Mouse (Mus musculus) gonadal fat pad, adult 2 months (tissue): ENCODE data around the gene Dnase1l3. TPM values are rescaled to one million over a fixed set of nuclear protein-coding genes. Genes with fewer than 3 reads are reported as not detected.

Source experiments
- DNase-seq: peaks from one replicate; pipeline ENCODE4 v3.0.0-alpha.2; 2012; ENCODE audit warnings: low read depth
- polyA plus RNA-seq: library from polyadenylated mRNA; depleted of rRNA; stranded (reverse); fragments of >200 nt; gene quantifications from 2 replicates; pipeline ENCODE4 v1.2.3, GENCODE M21; 2012; rRNA removed

Dnase1l3 gene
- polyA plus RNA-seq, result 1.4 and 2.1 TPM in 2 replicates

DNA sequence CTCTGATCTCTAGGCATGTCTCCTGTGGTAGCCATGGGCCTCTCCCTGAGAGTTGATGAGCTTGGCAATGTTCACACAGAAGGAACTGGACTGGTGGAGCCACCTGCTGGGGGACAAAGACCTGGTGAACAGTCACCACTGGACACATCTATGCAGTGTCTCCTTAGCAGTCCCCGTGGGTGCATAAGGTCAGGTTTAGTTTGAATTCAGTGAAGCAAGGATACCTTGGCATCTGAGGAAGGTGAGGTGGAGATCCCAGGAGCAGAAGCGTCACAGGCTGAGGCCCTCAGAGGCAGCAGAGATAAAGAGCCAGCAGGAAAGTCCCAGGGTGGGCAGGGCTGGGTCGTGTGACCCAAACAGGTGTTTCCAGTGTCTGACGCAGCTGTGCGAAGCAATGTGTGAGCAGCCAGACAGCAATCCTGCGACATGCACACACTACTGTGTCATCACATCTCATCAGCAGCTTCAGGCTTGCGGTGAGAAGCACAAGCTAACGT is at the start of gene Dnase1l3:
TSS of gene Dnase1l3 (minus strand) at position 303 of the 497 bp plus-strand sequence.
- DNase-seq, result no peak

GRCm38 (mm10) chr14:8042577-8042976 is 48.2 kb upstream of the Dnase1l3 start:
- no peak for DNase-seq

DNA sequence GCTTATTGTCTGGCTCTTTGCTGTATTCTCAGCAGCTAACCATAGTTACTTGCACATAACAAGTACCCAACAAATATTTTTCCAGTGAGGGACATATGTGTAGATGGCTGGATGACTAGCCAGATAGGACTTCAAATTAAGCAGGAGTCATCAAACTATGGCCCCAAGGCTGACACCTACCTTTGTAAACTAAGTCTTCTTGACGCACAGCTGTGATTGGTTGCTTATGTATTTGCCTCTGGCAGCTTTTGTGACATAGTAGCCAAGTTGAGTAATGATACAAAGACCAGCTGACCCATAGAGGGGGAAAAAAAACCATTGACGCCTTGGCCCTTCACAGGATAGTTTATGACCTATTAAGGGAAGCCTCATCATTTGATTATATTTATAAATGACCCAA is 47.7 kb upstream of the Dnase1l3 start:
- no peak for DNase-seq

DNA sequence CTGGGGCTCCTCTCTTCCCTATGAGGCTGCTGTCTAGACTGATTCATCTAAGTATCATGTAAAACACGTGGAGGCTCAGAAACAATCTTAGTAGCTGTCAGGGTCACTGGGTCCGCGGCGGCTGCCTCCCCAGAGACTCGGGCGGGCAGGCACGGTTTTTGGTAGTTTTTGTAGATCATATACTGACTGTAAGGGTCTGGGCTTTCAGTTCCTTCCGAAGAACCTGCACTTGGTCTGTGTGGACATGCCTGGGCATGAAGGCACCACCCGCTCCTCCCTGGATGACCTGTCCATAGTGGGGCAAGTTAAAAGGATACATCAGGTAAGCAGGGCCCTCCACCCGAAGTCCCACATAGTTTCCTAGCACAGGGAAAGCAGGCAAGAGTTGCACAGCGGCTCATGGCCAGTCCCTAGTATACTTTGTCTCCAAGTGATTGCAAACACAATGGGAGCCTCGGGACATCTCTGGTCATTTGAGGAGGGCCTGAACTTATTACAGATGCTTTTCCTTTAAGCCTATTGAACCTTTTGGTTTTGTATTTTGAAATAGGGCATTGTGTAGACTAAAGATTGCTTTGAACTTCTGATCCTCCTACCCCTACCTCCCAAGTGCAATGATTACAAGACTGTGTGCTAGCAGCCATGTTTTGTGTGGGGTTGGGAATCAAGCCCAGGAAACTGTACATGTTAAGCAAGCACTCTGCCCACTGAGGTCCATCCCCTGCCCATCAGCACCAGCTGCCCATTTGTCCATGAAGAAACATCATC is 46.7 kb upstream of the Dnase1l3 start:
- peak; percentile 91 for DNase-seq

GRCm38 (mm10) chr14:8040179-8040578 is 45.8 kb upstream of the Dnase1l3 start:
- DNase-seq, result no peak

DNA sequence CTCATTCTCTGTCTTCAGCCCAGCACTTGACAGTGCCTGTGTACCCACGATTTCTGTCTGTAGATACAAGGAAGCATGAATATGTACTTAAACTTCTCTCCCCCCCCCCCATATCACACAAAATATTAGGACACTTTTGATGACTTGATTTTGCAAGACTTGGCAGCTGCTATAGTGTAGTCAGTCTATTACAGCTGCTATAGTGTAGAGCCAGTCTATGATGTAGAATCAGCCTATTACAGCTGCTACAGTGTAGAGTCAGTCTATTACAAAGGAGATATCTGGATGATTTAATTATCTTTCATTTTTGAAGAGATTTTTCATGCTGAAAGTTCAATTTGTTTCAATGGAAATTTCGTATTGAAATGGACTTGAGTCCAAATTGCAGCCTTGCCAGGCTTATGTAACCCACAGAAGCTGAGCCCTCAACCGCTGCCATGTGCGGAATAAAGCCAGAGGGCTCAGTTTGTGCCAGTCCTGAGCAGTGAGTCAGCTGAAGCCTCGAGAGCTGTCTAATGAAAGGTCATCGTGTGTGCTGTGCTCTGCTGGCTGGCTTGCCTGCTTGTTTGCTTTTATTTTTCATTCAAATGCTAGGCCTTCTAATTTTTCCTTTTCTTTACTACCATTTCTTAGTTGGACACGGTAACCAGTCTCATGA is 44.5 kb upstream of the Dnase1l3 start:
- DNase-seq, result peak; percentile 84

DNA sequence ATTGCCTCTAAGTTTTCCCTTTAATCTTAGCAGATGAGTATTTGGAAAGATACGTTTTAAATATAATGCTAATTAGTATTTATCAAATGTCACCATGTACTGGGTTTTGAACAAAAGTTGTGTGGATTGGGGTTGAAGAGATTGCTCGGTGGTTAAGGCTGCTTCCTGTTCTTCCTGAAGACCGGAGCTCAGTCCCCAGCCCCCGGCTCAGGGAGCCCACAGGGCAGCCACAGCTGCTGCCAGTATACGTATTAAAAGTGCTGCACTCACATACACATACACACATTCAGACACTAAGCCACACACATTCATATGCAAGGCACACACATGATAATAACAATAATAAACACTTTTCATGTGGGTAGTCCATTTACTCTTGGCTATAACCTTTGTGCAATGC is 43.8 kb upstream of the Dnase1l3 start:
- no peak for DNase-seq

- no peak for DNase-seq
These were observed 42.0 kb upstream of the Dnase1l3 start for GRCm38 (mm10) chr14:8036406-8036805.

GRCm38 (mm10) chr14:8035951-8036350 is 41.6 kb upstream of the Dnase1l3 start:
- DNase-seq, result no peak

- DNase-seq, result no peak
These were observed 40.2 kb upstream of the Dnase1l3 start for GRCm38 (mm10) chr14:8034561-8034960.

DNA sequence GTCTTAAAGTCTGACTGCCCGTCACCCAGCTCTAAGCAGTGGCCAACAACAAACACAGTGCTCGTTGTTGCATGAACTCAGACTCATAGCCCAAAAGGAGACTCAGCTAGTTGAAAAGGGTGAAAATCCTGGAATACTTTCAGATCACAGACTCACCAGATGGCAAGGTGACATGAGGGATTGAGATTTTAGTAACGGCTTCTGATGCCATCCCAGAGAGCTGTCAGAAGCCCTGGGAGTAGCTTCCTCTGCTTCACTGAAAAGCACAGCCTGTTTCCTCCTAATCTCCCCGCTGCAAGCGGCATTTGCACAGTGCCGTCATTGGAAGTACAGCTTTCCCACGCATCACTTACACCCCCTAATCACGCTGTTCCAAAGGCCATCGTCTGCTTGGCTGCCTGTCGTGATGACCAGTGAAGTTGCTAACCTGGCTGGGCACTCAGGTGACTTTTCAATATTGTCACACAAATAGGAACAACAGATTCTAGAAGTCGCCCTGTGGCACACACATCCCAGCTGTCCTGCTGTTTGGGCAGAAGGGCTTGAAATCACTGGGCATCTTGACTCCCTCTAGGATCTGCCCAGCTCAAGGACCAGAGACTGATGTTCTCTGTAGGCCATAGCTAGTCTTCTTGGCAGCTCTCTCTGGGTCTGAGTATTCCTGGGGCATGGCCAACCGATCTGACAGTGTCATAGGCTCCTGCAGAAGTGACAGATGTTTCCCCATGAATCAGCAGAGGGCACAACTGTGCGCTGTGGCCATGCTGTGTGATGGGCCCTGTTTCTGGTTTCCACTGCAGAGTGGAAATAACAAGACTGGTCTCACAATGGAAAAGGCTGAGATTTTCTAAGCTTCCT is 37.9 kb upstream of the Dnase1l3 start:
- DNase-seq, result no peak

- no peak for DNase-seq
These were observed 36.2 kb upstream of the Dnase1l3 start for GRCm38 (mm10) chr14:8030535-8030934.

- DNase-seq, result no peak
These were observed 35.4 kb upstream of the Dnase1l3 start for GRCm38 (mm10) chr14:8029752-8030151.

DNA sequence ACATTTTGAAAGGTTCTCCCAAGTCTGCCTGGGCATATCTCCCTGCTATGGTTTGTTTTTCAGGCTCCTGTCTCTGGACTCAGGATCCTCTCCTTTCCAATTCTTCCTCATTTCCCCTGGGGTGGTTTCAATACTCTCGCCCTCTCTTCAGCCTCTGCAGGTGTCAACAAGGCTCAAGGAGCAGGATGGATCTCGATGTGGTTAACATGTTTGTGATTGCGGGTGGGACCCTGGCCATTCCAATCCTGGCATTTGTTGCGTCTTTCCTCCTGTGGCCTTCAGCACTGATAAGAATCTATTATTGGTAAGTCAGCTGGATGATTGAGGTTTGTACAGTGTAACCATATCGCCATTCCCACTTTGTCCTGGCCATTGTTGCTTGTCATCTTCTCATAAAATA is 33.7 kb upstream of the Dnase1l3 start:
- DNase-seq, result no peak

DNA sequence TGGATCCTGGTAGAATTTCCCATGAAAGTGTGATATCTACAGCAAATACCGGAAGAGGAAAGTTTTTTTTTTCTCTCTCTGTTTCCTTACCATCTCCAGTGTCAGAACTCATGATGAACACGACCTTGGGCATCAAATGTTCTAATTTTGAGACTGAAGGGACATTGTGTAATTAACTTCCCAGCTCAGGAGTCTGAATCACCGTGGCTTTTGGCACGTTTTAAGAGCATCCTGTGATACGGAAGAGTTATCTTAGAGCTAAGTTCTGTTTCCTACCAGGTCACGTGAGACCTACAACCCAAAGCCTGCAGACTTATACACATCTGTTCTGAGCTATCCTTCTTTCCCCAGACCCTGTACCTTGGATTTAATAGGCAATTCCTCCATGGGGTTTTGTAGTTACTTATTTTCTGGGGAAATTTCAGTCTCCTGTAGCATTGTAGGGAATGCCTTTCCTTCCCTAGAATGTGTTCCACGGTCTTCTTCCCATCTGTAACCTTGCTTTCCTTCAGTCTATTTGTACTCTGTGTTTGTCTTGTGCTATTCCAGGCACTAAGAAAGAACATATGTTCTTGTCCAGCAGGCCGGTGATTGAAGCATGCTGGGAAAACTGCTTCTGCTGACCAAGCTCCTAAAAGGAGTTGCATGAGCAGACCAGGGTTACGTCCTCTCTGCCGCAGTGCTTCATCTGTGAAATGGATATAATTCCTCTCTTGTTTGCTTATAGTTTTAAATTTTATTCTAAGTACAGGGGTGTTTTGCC is 32.6 kb upstream of the Dnase1l3 start:
- no peak for DNase-seq

DNA sequence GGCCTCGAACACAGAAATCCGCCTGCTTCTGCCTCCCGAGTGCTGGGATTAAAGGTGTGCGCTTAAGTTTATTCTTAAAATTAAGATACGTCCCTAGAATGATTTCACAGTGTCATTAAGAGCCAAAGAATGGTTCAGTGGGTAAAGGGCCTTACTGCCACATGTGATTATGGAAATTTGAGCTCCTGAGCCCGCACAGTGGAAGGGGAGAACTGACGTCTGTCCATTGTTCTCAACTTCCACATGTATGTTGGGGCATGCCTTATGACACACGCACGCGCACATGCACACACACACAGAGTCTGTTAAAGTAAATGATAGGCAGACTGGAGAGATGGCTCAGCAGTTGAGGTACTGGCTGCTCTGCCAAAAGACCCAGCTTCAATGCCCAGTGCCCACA is 30.6 kb upstream of the Dnase1l3 start:
- no peak for DNase-seq

DNA sequence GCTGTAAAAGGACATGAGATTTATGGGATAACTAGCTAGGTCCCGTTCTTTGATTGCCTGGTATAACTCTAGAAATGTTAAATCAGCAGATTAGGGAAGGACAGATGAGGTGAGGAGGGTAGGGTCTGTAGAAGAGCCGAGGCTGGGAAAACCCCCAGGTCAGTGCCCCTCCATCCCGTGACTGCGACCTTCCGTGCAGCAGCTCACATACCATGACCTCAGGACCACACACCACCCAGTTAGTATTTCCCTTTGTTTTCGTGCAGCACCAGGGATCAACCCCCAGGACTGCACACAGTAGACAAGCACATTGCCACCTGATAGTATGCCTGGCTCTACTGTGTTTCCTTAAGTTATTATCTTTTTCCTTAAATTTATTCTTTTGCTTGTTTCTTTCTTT is 30.1 kb upstream of the Dnase1l3 start:
- DNase-seq, result no peak

- no peak for DNase-seq
These were observed 26.2 kb upstream of the Dnase1l3 start for GRCm38 (mm10) chr14:8020546-8020945.

DNA sequence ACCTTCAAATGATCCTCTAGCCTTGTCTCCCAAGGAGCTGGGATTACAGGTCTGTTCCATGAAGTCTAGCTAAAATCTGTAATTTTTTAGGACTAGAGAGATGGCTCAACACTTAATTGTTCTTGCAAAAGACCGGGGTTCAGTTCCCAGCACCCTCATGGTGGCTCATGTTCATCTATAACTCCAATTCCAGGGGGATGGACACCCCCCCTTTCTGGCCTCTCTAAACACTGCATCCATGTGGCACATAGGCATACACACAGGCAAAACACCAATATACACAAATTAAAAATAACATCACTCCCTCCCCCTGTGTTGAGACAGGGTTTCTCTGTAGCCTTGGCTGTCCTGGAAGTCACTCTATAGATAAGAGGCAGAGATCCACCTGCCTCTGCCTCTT is 25.6 kb upstream of the Dnase1l3 start:
- no peak for DNase-seq

DNA sequence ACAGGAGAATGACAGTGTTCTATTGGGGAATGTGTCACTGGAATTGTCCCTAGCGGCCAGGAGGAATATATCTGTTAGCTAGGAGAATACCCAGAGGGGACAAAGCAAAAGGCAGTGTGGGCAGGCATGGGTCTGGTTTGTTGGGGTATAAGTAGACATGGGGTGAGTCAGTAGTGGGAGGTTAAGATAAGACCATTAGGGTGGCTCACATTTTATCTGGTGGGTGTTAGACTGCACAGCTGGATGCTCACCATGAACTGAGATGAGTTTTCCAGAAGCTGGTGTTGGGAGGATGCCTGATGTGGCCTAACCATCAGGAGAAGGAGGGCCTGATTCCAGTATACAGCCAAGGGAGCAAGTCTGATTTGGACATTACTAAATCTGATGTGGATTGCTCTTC is 22.6 kb upstream of the Dnase1l3 start:
- no peak for DNase-seq

- no peak for DNase-seq
These were observed 21.9 kb upstream of the Dnase1l3 start for GRCm38 (mm10) chr14:8016276-8016675.

DNA sequence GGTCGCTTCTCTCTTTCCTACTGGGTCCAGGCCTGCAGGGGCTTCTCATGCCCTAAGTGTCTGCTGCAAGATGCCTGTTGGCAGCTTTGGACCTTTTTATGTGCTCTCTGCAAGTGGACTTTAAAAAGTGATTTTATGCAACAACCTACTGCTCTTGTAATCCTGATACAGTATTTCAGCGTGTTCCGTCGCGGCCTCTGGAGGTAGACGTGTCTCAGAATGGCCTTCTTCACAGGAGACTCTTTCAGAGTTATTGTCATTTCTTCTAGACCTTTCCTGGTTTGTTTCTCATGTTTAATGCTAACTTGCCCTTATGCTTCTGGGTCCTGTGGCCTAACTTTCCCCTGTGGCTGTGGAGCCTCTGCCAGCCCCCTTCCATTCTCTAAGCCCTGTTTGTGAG is 21.4 kb upstream of the Dnase1l3 start:
- no peak for DNase-seq
